Mouse (Mus musculus) CD4-positive, CD25-positive, alpha-beta regulatory T cell, adult 2 months (primary cell): Measurements from ENCODE around the gene Hba-x.
A peak's percentile ranks its signal among the peaks of the same experiment; 100 is the strongest.

ENCODE experiments used
- DNase-seq: peaks from one replicate; pipeline ENCODE4 v3.0.0-alpha.2; 2012; ENCODE audit warnings: low read depth, low spot score

Gene Hba-x

DNA sequence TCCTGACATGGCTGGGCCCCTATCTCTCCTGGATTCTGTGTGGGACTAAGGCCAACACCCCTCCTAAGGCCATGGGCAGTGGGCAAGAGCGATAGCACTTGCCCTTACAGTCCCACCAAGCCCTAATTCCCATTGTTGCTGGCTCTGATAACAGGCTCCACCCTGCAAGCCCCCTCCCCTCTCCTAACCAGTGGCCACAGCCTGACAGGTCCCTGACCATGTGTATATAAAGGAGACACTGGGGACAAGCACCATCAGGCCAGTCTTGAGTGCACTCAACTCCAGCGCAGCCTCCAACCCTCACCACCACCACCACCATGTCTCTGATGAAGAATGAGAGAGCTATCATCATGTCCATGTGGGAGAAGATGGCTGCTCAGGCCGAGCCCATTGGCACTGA lies at the start of gene Hba-x:
Hba-x (plus strand) TSS at position 54 of the 400 bp plus-strand sequence.
- no peak for DNase-seq

DNA sequence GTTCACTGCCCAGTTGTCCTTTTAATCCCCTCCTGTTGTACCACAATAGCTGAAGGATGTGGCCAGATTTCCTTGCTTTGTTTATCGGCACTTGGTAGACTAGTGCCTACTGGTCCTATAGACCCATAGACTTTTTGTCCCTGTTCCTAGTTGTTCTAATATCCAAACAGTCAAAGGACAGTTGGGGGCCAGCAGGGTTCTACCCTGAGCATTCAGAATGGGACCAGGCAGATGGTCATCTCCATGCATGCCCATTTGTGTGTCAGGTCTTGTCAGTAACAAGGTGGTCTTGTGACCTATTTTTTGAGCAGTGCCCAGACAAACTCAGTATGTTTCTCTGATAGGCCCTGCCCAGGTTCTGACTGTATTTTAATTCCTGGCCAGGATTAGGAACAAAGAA lies 49.2 kb upstream of the Hba-x start:
- DNase-seq, result no peak

DNA sequence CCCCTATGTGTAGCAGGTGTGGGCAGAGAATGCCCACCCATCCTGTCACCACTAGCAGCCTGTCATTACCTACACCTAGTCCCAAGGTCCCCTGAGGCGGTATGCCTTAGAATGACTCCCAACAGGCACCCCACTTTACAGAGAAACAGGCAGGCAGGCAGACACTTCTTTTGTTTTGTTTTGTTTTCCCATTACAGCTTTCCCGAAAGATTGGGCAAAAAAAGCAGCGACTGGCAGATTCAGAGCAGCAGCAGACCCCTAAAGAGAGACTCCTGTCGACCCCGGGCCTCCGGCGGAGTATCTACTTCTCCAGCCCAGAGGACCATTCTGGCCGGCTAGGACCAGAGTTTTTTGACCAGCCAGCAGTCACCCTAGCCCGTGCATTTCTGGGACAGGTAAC lies 48.6 kb upstream of the Hba-x start:
- no peak for DNase-seq

DNA sequence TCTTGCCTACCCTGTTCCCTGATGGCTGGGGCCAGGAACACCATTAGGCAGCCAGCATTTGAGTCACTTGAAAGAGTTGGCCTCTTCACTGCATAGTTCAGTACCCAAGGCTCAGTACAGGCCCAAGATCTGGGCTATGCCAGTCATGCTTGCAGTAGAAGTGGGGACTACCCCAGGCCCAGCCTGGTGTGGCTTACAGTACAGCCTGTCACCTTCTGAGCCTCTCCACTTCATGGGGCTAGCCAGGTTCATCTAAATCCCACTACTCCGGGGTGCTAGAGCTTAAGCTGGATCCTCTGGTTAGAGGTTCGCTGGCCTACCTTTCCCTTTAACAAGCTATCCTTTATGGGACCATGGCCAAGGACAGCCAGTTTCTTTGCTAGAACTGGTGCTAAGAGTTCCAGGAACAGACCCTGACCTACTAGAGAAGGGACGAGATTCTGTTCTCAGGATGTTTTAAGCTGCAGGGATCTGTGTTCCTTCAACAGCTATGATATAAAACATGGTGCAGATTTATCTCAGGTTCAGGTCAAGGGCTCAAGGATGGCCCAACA lies 47.8 kb upstream of the Hba-x start:
- DNase-seq, result no peak

DNA sequence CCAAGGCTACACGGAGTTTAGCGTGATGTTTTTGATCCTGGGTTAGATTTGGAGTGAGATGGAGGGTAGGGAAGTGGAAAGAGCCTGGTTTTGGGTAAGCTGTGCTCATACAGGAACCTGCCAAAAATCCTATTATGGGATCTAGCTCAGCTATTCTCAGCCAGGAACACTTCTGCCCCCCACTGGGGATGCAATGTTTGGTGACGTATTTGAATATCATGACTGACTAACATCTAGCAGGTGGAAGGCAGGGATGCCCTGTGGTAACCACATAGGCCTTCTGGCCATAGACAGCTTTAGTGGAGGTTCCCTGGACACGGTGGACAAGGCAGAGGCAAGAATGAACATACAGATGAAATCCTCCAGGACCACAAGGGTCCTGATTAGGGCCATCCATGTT lies 46.0 kb upstream of the Hba-x start:
- no peak for DNase-seq

GRCm38 (mm10) chr11:32231125-32231524 lies 45.1 kb upstream of the Hba-x start:
- no peak for DNase-seq

DNA sequence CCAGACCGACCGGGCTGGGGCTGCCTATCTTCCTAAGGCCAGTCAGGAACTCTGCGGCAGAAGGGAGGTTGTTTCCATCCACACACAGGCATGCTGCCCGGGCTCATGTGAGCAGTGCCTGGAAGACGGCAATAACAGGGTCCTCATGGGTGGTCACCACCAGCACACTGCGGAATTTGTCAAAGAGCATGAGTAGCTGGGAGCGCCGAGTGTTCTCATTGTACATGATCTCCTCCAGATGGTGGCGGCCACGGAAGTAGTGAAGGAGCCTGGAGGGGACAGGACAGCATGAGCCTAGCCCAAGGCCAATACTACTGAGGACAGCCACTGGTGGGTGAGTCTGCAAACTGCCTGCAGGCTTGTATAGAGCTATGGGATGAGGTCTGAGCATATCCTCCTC lies 43.4 kb upstream of the Hba-x start:
- DNase-seq, result no peak

GRCm38 (mm10) chr11:32233895-32234294 lies 42.3 kb upstream of the Hba-x start:
- DNase-seq, result no peak

DNA sequence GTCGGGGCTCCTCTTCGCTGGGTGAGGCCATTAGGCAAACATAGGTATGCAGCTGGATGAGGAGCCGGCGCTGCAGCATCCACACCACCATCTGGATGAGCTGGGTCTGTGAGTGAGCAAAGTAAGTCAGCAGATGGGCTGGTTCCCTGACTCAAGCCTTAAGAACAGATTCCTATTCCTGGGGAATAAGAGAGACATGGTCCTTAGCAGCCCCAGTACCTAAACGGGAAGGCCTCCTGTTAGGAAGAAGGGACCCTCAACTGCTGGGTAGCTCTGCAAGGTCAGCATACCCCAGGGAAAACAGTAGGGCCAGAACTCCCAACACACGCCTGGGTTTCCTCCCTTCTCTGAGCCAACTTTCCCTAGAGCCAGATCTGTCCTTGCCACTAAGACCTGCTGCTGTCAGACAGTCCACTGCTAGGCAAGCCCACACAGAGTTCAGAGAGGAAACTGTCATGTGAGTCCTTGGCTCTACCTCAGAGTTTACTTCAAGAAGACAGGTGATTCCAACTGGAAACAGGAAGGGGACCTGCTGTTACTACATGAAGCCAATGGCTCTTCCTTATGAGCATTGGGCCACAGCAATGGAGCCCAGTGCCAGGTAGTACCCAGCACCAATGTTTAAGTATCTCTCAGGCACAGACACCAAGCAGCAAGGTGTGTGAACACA lies 41.2 kb upstream of the Hba-x start:
- no peak for DNase-seq

DNA sequence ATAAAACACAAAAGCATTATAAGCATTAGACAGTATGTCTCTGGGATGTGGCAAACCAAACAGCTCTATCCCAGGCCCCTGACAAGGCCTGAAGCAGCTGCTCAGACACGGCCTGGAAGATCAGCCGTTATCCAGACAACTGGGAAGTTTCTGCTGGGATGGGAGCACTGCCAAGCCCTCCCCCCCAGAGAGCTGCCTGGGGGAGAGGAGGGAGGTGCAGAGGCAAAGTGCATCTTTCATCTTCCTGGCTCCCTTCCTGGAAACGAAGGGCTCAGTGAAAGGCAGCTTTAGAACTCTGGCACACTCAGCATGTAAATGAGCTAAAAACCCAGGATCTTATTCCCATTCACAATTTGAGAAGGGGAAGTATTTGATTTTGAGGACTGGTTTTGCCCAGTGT lies 40.6 kb upstream of the Hba-x start:
- DNase-seq, result no peak

DNA sequence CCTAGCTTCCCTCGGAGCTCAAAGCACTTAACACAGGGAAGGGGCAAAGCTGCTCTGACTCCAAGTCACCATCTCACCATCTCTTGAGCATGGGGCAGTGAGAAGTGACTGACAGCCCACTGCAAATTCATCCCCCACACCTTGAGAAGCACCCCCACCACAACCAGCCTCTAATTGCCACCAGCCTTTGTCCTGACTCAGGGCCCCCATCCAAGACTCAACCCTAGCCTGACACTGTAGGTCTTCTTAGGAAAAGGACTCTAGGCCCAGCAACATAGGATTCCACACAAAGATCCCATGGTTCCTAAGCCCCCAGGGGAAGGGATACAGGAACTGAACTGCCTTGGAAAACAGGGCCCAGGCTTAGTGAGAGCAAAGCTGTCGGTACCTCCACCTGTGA lies 40.1 kb upstream of the Hba-x start:
- DNase-seq, result no peak

DNA sequence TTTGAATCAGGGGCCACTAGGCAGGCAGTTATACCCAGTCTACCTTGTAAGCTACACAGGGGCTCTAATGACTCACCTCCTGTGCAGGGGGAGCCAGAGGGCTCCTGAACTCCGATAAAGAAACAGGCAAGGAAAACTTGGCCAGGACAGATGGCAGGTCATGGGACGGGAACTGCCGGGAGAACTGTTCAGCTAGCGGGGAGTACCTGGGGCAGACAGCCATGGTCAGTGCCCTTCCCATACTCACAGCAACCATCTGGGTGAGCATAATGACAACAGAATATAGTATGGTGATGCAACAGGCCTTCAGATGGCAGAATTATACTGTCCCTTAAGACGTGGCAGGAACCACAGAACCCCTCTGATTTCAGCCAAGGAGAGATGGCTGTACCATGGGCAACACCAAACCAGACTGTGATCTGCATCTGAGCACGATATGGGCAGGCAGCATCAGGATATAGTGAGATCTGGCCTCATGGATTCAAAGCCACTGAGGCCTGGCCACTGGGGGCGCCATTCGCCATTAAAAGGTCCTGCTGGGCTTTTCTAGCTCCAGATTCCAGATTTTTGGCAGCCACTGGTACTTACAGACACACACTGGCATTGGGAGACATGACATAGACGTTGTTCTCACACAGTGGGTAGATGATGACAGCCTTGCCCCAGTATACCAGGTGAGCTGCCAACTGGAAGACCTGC lies 39.3 kb upstream of the Hba-x start:
- DNase-seq, result peak; percentile 56

- no peak for DNase-seq
These were observed 38.8 kb upstream of the Hba-x start for GRCm38 (mm10) chr11:32237411-32237795.

- peak; percentile 85 for DNase-seq
These were observed 37.9 kb upstream of the Hba-x start for GRCm38 (mm10) chr11:32238093-32238860.

DNA sequence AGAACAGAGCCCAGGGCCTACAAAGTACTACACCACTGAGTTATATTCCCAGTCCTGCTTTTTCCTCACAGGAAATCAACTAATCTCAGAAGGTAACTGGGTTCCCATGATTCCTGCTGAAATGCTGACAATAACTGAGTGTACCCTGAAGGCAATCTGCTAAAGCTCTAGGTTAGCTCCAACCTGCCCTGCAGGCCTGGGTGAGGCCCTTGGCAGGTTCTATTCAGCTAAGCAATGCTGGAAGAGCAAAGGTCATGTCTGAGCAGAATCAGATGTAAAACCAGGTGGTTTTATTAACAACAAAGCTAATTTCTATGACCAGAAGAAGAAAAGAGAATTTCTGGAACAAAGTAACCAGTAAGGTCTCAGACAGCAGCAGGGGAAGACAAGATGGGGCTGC lies 34.8 kb upstream of the Hba-x start:
- no peak for DNase-seq

- DNase-seq, result no peak
These were observed 34.0 kb upstream of the Hba-x start for GRCm38 (mm10) chr11:32242209-32242608.

DNA sequence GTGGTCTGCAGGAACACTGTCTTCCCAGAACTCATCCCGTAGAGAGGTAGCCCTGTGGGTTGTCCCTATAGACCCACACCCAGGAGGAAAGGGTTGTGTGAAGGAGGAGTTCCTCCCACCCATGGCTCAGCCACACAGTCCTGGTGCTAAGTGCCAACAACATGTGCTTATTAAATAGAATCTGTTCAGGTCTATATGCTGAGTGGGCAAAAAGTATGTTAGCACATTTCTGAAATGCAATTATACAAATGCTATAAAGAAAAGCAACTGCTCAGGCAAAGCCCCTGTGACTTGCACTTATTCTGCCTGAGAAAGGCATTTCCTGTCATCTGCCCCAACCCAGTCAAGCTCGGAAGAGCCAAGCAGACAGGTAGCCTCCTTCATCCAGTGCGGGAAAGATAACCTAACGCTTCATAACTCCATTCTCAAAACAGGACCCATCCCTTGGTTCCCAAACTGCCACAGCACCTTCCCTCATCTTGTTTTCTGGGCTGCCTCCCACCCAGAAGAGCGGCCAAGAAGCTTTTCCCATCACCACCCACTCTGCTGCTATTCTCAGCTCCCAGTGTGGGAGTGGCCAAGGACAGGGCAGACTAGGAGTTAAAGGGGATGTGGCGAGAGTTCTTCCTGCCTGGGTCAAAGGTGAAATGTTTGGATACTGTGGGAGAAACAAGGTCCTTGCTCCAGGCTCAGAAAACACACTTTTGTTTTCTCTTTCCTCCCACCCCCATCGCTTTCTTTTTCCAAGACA lies 32.8 kb upstream of the Hba-x start:
- DNase-seq, result no peak

GRCm38 (mm10) chr11:32244064-32244463 lies 32.1 kb upstream of the Hba-x start:
- DNase-seq, result no peak

GRCm38 (mm10) chr11:32244617-32245016 lies 31.6 kb upstream of the Hba-x start:
- DNase-seq, result no peak

DNA sequence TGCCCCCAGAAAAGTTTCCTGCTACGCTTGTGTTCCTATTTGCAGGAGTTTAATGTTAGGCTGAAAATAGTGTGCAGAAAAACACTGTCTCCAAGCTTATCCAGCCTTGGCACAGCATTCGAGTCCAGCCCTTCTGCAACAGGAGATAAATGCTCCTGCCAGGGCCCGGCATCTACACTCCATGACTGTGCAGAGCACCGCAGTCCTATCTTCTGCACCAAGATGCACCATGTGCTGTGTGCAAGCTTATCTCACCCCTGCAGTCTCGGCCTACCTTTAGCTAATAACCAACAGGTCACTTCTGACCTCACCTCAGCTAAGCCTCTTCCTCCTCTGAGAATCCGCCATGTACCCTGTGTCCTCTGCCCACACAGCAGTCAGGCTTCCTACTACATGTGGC lies 30.6 kb upstream of the Hba-x start:
- DNase-seq, result no peak

GRCm38 (mm10) chr11:32247068-32247467 lies 29.1 kb upstream of the Hba-x start:
- no peak for DNase-seq

GRCm38 (mm10) chr11:32248350-32248749 lies 27.9 kb upstream of the Hba-x start:
- no peak for DNase-seq
